Mouse (Mus musculus) limb, embryonic 10.5 days (tissue): Measurements from ENCODE around the gene Hist2h2aa2. TPM values are rescaled to one million over a fixed set of nuclear protein-coding genes. Genes with fewer than 3 reads are reported as not detected.

Experiments
- DNase-seq: peaks from one replicate; pipeline ENCODE4 v3.0.0-alpha.2; 2017; ENCODE audit warnings: low spot score
- H3K27ac ChIP-seq: fragments of 300-500 bp; sonication (generic); 2 replicates; pipeline ENCODE4 v1.5.1; 2016; ENCODE audit warnings: mild to moderate bottlenecking
- H3K27me3 ChIP-seq: fragments of 300-500 bp; sonication (generic); 2 replicates; pipeline ENCODE4 v1.6.1; 2016; ENCODE audit warnings: low read depth, mild to moderate bottlenecking; ENCODE audit not compliant: poor library complexity, severe bottlenecking
- H3K36me3 ChIP-seq: fragments of 300-500 bp; sonication (generic); 2 replicates; pipeline ENCODE4 v1.6.1; 2016; ENCODE audit warnings: mild to moderate bottlenecking, moderate library complexity
- H3K4me1 ChIP-seq: fragments of 300-500 bp; sonication (generic); 2 replicates; pipeline ENCODE4 v1.6.1; 2016
- H3K4me3 ChIP-seq: fragments of 300-500 bp; sonication (generic); 2 replicates; pipeline ENCODE4 v1.5.1; 2016; ENCODE audit warnings: mild to moderate bottlenecking, moderate library complexity
- H3K9me3 ChIP-seq: fragments of 300-500 bp; sonication (generic); replicated peaks from 2 replicates; pipeline ENCODE4 v1.6.1; 2016; ENCODE audit warnings: mild to moderate bottlenecking
- WGBS: fragments of 180-500 bp; shearing (Covaris S2); methylation state at CpG from one replicate; pipeline ENCODE4 v1.1.7; 2016; 5-methylcytosine and 5-hydroxymethylcytosine counted together
- polyA plus RNA-seq: library from polyadenylated mRNA; unstranded; fragments of >200 nt; fragmentation: Nextera tagmentation; extraction: Ambion mirVana; gene quantifications from 2 replicates; pipeline ENCODE4 v1.2.1, GENCODE M21; 2016

Gene Hist2h2aa2
- polyA plus RNA-seq, 1 experiment from 2014 or later, result 27.3 TPM

- Histone ChIP-seq H3K27me3 (no peaks in the 10 kb centered on the region), H3K9me3 (no peaks in the 10 kb centered on the region), H3K4me3 (peak within 1 kb of the TSS; percentile 62), H3K4me1 (peaks cover 36% of the 10 kb centered on the region), H3K36me3 (no peaks in the 10 kb centered on the region), H3K27ac (peak within 1 kb of the TSS; percentile 93)
- 26% methylated on average over 30 of the region's 30 CpGs for WGBS
- DNase-seq, result peak; percentile 81
These were observed 28.1 kb upstream of the Hist2h2aa2 start, which contains the start of gene Hist2h3b for GRCm38 (mm10) chr3:96268051-96268775. Gene Hist2h3b (plus strand): TSS chr3:96268654.

- no peak for DNase-seq
- H3K4me1 ChIP-seq, result peaks cover 41% of the 10 kb centered on the region
- H3K4me3 ChIP-seq, result peak overlapping the region; percentile 48
- no peaks in the 10 kb centered on the region for H3K36me3 ChIP-seq
- peak overlapping the region; percentile 90 for H3K27ac ChIP-seq
- H3K27me3 ChIP-seq, result no peaks in the 10 kb centered on the region
- 89% methylated on average over 4 of the region's 4 CpGs for WGBS
- H3K9me3 ChIP-seq, result no peaks in the 10 kb centered on the region
These were observed 27.5 kb upstream of the Hist2h2aa2 start for GRCm38 (mm10) chr3:96267541-96267940.

DNA sequence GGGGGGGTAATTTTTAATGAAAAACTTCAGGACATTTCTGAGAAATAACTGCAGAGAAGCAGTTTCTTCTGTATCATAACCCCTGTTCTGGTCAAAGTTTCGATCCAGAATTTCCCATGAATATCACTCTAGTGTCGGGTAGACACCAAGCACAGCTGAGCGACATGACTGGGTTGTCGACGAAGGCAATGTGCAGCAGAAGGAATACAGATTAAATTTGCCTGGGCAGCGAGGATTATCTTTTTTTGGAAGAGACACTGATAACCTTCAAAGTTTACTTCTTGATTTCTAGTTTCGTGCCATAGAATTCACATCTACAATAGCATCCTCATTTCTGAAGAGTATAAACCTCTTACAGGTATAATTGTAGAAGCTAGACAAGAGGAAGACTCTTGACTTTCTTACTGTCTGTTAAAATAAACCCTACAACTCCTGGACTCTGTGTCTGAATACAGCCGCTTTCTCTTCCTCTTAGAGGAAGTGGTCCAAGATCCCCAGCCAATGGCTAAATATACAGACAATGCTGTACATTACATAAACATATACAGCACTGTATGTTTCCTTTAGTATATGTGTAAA is 26.1 kb upstream of the Hist2h2aa2 start:
- no peaks in the 10 kb centered on the region for H3K36me3 ChIP-seq
- peak overlapping the region; percentile 90 for H3K27ac ChIP-seq
- no peaks in the 10 kb centered on the region for H3K9me3 ChIP-seq
- H3K27me3 ChIP-seq, result no peaks in the 10 kb centered on the region
- peaks cover 52% of the 10 kb centered on the region for H3K4me1 ChIP-seq
- 94% methylated on average over 8 of the region's 8 CpGs for WGBS
- no peak overlapping the region for H3K4me3 ChIP-seq
- DNase-seq, result no peak

DNA sequence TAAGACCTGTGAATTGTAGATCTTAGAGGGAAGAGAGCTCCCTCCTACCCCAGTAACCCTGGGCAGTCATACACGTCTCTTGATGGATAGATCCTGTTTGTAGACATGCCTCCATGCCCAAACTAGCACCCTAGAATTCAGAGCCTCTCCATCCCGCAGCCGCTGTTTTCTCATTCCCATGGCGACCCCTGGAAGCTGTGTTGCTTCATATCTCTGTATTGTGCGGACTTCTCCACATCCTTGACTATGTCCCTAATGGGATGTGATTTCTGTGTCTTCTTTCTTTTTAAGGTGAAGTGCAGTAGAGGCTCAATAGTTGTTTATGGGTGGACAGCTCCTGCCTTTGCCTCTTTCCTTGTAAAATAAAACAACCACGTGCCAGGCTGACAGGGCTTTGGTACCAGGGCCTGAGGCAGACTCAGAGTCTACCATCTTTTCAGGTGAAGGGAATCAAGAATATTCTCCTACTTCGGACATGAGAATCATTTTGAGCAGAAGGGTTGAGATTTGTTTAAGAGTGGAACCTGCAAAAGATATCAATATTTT is 24.4 kb upstream of the Hist2h2aa2 start:
- peak overlapping the region; percentile 62 for H3K4me3 ChIP-seq
- 0 out of 2 replicates have a peak, but pooled peaks cover 5% of the 10 kb centered on the region for H3K27me3 ChIP-seq
- DNase-seq, result peak; percentile 47
- H3K9me3 ChIP-seq, result no peaks in the 10 kb centered on the region
- H3K4me1 ChIP-seq, result peaks cover 52% of the 10 kb centered on the region
- no peaks in the 10 kb centered on the region for H3K36me3 ChIP-seq
- peak overlapping the region; percentile 97 for H3K27ac ChIP-seq
- 77% methylated on average over 7 of the region's 7 CpGs for WGBS

- peak overlapping the region; percentile 97 for H3K27ac ChIP-seq
- WGBS, result 12% methylated on average over 27 of the region's 27 CpGs
- peak; percentile 63 for DNase-seq
- H3K27me3 ChIP-seq, result peaks cover 6% of the 10 kb centered on the region; the same call in 1 of the 2 replicates
- H3K36me3 ChIP-seq, result no peaks in the 10 kb centered on the region
- H3K4me1 ChIP-seq, result peaks cover 52% of the 10 kb centered on the region
- H3K4me3 ChIP-seq, result peak overlapping the region; percentile 62
- no peaks in the 10 kb centered on the region for H3K9me3 ChIP-seq
These were observed 23.7 kb upstream of the Hist2h2aa2 start for GRCm38 (mm10) chr3:96263558-96264403.

DNA sequence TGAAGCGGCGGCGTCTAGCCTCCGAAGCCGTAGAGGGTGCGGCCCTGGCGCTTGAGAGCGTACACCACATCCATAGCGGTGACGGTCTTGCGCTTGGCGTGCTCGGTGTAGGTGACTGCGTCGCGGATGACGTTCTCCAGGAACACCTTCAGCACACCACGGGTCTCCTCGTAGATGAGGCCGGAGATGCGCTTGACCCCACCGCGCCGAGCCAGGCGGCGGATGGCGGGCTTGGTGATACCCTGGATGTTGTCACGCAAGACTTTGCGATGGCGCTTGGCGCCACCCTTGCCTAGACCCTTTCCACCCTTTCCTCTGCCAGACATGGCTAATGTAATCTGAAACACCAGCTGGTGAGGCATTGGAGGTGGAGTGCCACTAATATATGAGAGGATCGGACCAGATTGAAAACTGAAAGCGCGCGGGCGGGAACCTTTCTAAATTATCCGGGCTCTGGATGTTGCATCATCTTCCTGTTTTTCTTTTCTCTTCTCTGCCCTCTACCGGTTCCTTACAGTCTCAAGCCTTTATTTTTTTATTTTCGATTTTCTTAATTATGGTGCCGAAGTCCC is 23.0 kb upstream of the Hist2h2aa2 start, which contains the start of gene Hist2h4:
Hist2h4 (minus strand) TSS at position 333 of the 572 bp plus-strand sequence.
- Histone ChIP-seq H3K4me1 (peaks cover 48% of the 10 kb centered on the region), H3K27me3 (peaks cover 10% of the 10 kb centered on the region; the same call in 1 of the 2 replicates), H3K9me3 (no peaks in the 10 kb centered on the region), H3K4me3 (peak within 1 kb of the TSS; percentile 62), H3K27ac (peak within 1 kb of the TSS; percentile 97), H3K36me3 (no peaks in the 10 kb centered on the region)
- WGBS, result under 1% methylated on average over 40 of the region's 40 CpGs
- peak; percentile 96 for DNase-seq

DNA sequence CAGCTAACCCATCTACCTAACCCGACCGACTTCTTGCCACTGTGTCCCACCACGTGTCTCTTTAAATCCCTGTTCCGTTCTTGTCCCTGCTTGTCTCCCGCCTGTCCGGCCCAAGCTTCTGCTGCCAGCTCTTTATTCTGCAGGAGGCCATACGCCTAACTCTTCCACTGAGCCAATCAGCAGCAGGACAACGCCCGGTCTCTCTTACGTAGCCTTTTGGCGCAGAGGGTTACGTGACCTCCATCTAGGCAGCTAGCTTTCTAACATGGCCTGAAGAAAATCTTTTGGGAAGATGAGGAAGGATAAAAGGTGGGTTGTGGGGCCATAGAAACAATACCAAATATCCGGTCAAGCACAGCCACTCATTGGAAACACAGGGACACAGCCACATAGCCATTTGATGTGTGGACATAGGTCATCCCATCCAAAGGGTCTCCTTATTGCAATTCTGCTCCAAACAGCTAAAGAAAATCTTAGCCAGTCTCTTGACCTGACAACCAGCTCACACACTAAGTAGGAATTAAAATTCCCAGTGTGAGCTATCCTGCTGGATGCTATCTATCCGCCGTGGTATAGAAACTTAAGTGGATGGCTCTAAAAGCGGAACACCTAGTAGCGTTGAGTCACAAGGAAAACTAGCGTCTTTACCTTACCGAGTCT is 22.3 kb upstream of the Hist2h2aa2 start:
- Histone ChIP-seq H3K27me3 (peaks cover 10% of the 10 kb centered on the region; the same call in 1 of the 2 replicates), H3K4me1 (peaks cover 41% of the 10 kb centered on the region), H3K4me3 (peak overlapping the region; percentile 62), H3K9me3 (no peaks in the 10 kb centered on the region), H3K36me3 (no peaks in the 10 kb centered on the region), H3K27ac (peak overlapping the region; percentile 97)
- DNase-seq, result peak; percentile 81
- WGBS, result 2% methylated on average over 19 of the region's 19 CpGs

DNA sequence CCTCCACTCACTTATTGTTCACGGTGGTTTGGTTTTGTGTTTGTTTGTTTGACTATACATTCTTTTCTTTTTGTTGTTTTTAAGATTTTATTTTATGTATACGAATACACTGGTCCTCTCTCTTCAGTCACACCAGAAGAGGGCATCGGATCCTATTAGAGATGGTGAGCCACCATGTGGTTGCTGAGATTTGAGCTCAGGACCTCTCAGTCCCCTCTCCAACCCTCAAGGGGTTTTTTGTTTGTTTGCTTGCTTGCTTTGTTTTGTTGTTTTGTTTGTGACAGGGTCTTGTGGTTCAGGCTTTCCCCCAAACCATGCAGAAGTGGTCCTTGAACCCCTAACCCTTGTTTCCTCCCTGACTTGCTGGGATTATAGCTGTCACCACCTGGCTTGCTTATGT is 21.5 kb upstream of the Hist2h2aa2 start:
- 71% methylated on average over 3 of the region's 3 CpGs for WGBS
- H3K27ac ChIP-seq, result peak overlapping the region; percentile 97
- H3K4me3 ChIP-seq, result peak overlapping the region; percentile 62
- H3K27me3 ChIP-seq, result peaks cover 10% of the 10 kb centered on the region; the same call in 1 of the 2 replicates
- H3K9me3 ChIP-seq, result no peaks in the 10 kb centered on the region
- no peak for DNase-seq
- peaks cover 35% of the 10 kb centered on the region for H3K4me1 ChIP-seq
- no peaks in the 10 kb centered on the region for H3K36me3 ChIP-seq

DNA sequence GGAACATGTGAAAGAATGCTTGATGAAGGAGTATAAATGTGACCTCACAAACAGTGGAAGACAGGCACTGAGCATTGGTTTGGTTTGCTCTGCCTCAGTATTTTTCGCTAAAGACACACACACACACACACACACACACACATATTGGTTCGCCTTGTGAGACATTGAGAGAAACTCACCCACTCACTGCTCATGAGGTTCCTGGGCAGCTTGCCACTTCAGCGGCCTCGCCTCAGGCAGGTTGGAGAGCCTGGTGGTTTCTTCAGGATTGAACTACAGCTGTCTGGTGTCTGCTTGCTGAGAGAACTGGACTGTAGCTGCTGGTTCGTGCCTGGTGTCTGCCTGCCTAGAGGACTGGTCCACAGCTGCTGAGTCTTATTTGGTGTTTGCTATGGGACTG is 20.1 kb upstream of the Hist2h2aa2 start:
- no peaks in the 10 kb centered on the region for H3K36me3 ChIP-seq
- peaks cover 33% of the 10 kb centered on the region for H3K4me1 ChIP-seq
- WGBS, result 92% methylated on average over 5 of the region's 5 CpGs
- no peak overlapping the region for H3K4me3 ChIP-seq
- no peak for DNase-seq
- H3K9me3 ChIP-seq, result no peaks in the 10 kb centered on the region
- H3K27me3 ChIP-seq, result peaks cover 21% of the 10 kb centered on the region
- no peak overlapping the region for H3K27ac ChIP-seq

- Histone ChIP-seq H3K27ac (no peak overlapping the region), H3K27me3 (peaks cover 49% of the 10 kb centered on the region), H3K4me1 (peaks cover 13% of the 10 kb centered on the region), H3K36me3 (no peaks in the 10 kb centered on the region), H3K4me3 (no peak overlapping the region), H3K9me3 (no peaks in the 10 kb centered on the region)
- DNase-seq, result no peak
- 79% methylated on average over 3 of the region's 3 CpGs for WGBS
These were observed 17.1 kb upstream of the Hist2h2aa2 start for GRCm38 (mm10) chr3:96257190-96257589.

DNA sequence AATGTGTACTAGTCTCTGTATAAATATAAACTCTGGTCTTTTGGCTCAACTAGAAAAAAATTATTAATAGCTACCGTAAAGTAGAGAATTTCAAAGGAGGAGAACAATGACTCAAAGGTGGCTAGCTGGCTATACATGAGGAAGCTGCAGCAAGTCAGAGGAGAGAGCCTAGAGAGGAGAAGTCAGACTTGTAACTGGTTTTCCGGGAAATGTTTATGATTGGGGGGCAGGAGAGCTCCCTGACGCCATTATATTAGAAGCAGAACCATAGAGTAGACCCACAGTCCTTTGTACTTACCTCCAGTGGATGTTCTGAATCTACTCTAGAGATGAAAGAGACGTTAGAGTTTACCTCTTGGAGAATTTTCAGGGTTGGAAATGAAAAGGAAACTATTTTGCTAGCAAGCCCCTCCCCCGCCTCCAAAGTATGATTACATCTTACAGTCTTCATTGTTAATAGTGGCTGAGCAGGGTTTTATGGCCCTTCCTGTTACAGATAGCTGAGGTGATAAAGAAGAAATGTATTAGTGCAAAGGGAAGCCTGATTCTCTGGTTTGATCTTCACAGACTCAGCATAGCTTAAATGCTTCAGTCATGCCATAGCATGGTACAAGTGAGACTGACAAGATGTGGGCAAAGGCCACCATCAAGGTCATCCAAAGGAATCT is 16.0 kb upstream of the Hist2h2aa2 start:
- Histone ChIP-seq H3K9me3 (no peaks in the 10 kb centered on the region), H3K27ac (no peak overlapping the region), H3K4me1 (peaks cover 7% of the 10 kb centered on the region), H3K36me3 (no peaks in the 10 kb centered on the region), H3K4me3 (no peak overlapping the region), H3K27me3 (peaks cover 51% of the 10 kb centered on the region)
- 86% methylated on average over 5 of the region's 5 CpGs for WGBS
- DNase-seq, result no peak
